Mouse (Mus musculus): ENCODE measurements at regions not wholly inside any gene's neighbourhood (a gene's known extent, or its start where the extent isn't known, plus 50 kb on each side); places are given as distances from the start of the nearest gene placed in this dataset.

- 65% methylated on average over 3 of the region's 3 CpGs for WGBS
Measured at GRCm38 (mm10) chr1:161333151-161333550, 62.1 kb upstream of the Tnfsf4 start.

GRCm38 (mm10) chr1:161345111-161345510 is 50.1 kb upstream of the Tnfsf4 start:
- no peaks in the 10 kb centered on the region for H3K9me3 ChIP-seq (ENCODE audit: low read length)
- H3K4me3 ChIP-seq (ENCODE audit: low read depth, low read length): no peak overlapping the region
- H3K36me3 ChIP-seq (ENCODE audit: insufficient read depth, low read length): no peaks in the 10 kb centered on the region
- no peak overlapping the region for H3K27ac ChIP-seq (ENCODE audit: low read depth, low read length)
- H3K4me2 ChIP-seq (ENCODE audit: low read depth, low read length, poor library complexity, severe bottlenecking): no peak overlapping the region
- TF ChIP-seq CTCF (IDR thresholded peaks at IDR 0.05): no peak
- no peak overlapping the region for H3K9ac ChIP-seq (replicated peaks; ENCODE audit: low read length, poor library complexity, severe bottlenecking)
- no peak for ATAC-seq (ENCODE audit: low FRiP score)
- DNase-seq (ENCODE audit: low spot score): peak; percentile 10
- H3K27me3 ChIP-seq (ENCODE audit: insufficient read depth, low read length): no peaks in the 10 kb centered on the region
- 37% methylated on average over 2 of the region's 2 CpGs for WGBS
- no peaks in the 10 kb centered on the region for H3K4me1 ChIP-seq (ENCODE audit: insufficient read depth, low read length)

More at GRCm38 (mm10) chr1:161333151-161333550, 62.1 kb upstream of the Tnfsf4 start:
- Histone ChIP-seq H3K27me3 (ENCODE audit: insufficient read depth, low read length) (no peaks in the 10 kb centered on the region), H3K27ac (ENCODE audit: low read depth, low read length) (no peak overlapping the region), H3K9ac (replicated peaks; ENCODE audit: low read length, poor library complexity, severe bottlenecking) (no peak overlapping the region), H3K4me1 (ENCODE audit: insufficient read depth, low read length) (no peaks in the 10 kb centered on the region), H3K36me3 (ENCODE audit: insufficient read depth, low read length) (no peaks in the 10 kb centered on the region), H3K4me3 (ENCODE audit: low read depth, low read length) (no peak overlapping the region), H3K4me2 (ENCODE audit: low read depth, low read length, poor library complexity, severe bottlenecking) (no peak overlapping the region), H3K9me3 (ENCODE audit: low read length) (no peaks in the 10 kb centered on the region)
- no peak for DNase-seq (ENCODE audit: low spot score)
- TF ChIP-seq CTCF (IDR thresholded peaks at IDR 0.05): no peak
- ATAC-seq (ENCODE audit: low FRiP score): no peak
